Mouse (Mus musculus) cerebellum, adult 11 months (tissue): ENCODE results near the gene Acadm.

Experiments used
- DNase-seq: peaks from one replicate; pipeline ENCODE4 v3.0.0; 2022

The Acadm gene

GRCm38 (mm10) chr3:153944335-153944990 lies at the start of gene Acadm:
Gene Acadm, minus strand, starts transcription at chr3:153944632.
- peak; percentile 96 for DNase-seq

- no peak for DNase-seq
Observed at GRCm38 (mm10) chr3:153984428-153985340, 40.3 kb upstream of the Acadm start.

- DNase-seq: no peak
Observed at GRCm38 (mm10) chr3:153980611-153981010, 36.2 kb upstream of the Acadm start.

- DNase-seq: no peak
Observed at GRCm38 (mm10) chr3:153975791-153976190, 31.4 kb upstream of the Acadm start.

GRCm38 (mm10) chr3:153975060-153975459 lies 30.6 kb upstream of the Acadm start:
- DNase-seq: no peak

- peak; percentile 45 for DNase-seq
Observed at GRCm38 (mm10) chr3:153973949-153974760, 29.7 kb upstream of the Acadm start.

- DNase-seq: peak; percentile 38
Observed at GRCm38 (mm10) chr3:153973171-153973948, 28.9 kb upstream of the Acadm start, which contains the start of gene Slc44a5. Gene Slc44a5, plus strand, starts transcription at chr3:153973436.

GRCm38 (mm10) chr3:153969451-153969850 lies 25.0 kb upstream of the Acadm start:
- no peak for DNase-seq

GRCm38 (mm10) chr3:153968549-153968948 lies 24.1 kb upstream of the Acadm start:
- peak; percentile 39 for DNase-seq

- DNase-seq: no peak
Observed at GRCm38 (mm10) chr3:153967447-153967846, 23.0 kb upstream of the Acadm start.

GRCm38 (mm10) chr3:153961632-153962389 lies 17.4 kb upstream of the Acadm start:
- DNase-seq: no peak

GRCm38 (mm10) chr3:153960884-153961283 lies 16.5 kb upstream of the Acadm start:
- no peak for DNase-seq

- DNase-seq: no peak
Observed at GRCm38 (mm10) chr3:153959731-153960207, 15.3 kb upstream of the Acadm start.

GRCm38 (mm10) chr3:153959035-153959730 lies 14.8 kb upstream of the Acadm start:
- DNase-seq: no peak

- no peak for DNase-seq
Observed at GRCm38 (mm10) chr3:153957916-153958315, 13.5 kb upstream of the Acadm start.

- no peak for DNase-seq
Observed at GRCm38 (mm10) chr3:153948176-153948575, 3.7 kb upstream of the Acadm start.

GRCm38 (mm10) chr3:153947271-153947670 lies 2.8 kb upstream of the Acadm start:
- no peak for DNase-seq

GRCm38 (mm10) chr3:153943901-153944334 lies 514 bp downstream of the Acadm start:
- DNase-seq: no peak

GRCm38 (mm10) chr3:153943003-153943640 lies 1.3 kb downstream of the Acadm start:
- no peak for DNase-seq

- no peak for DNase-seq
Observed at GRCm38 (mm10) chr3:153941613-153942012, 2.8 kb downstream of the Acadm start.
